Mouse (Mus musculus) forebrain, embryonic 11.5 days (tissue): ENCODE data around the gene Wdr93. TPM values are rescaled to one million over a fixed set of nuclear protein-coding genes. Genes with fewer than 3 reads are reported as not detected.

Source experiments
- ATAC-seq: fragments of 200-750 bp; cut with Nextera tagmentation; replicated peaks from 2 replicates; pipeline ENCODE4 v1.8.0; 2017; ENCODE audit warnings: moderate TSS enrichment; ENCODE audit not compliant: low FRiP score
- DNase-seq: peaks from one replicate; pipeline ENCODE4 v3.0.0-alpha.2; 2017; ENCODE audit warnings: low spot score
- H3K27ac ChIP-seq: fragments of 300-500 bp; sonication (generic); 2 replicates; pipeline ENCODE4 v1.5.1; 2014; ENCODE audit warnings: low read depth, low read length
- H3K27me3 ChIP-seq: fragments of 300-500 bp; sonication (generic); 2 replicates; pipeline ENCODE4 v1.6.1; 2014; ENCODE audit warnings: mild to moderate bottlenecking, low read length, mixed read lengths; ENCODE audit not compliant: control insufficient read depth, insufficient read depth
- H3K36me3 ChIP-seq: fragments of 300-500 bp; sonication (generic); 2 replicates; pipeline ENCODE4 v1.6.1; 2014; ENCODE audit warnings: mild to moderate bottlenecking, low read length, moderate library complexity, mixed read lengths; ENCODE audit not compliant: control insufficient read depth, insufficient read depth
- H3K4me1 ChIP-seq: fragments of 300-500 bp; sonication (generic); replicated peaks from 2 replicates; pipeline ENCODE4 v1.6.1; 2014; ENCODE audit warnings: low read length, mixed read lengths; ENCODE audit not compliant: control insufficient read depth, insufficient read depth
- H3K4me2 ChIP-seq: fragments of 300-500 bp; sonication (generic); 2 replicates; pipeline ENCODE4 v1.6.1; 2014; ENCODE audit warnings: low read depth, mild to moderate bottlenecking, low read length, moderate library complexity, mixed read lengths; ENCODE audit not compliant: severe bottlenecking
- H3K4me3 ChIP-seq: fragments of 300-500 bp; sonication (generic); 2 replicates; pipeline ENCODE4 v1.5.1; 2014; ENCODE audit warnings: low read depth, low read length
- H3K9ac ChIP-seq: fragments of 300-500 bp; sonication (generic); 2 replicates; pipeline ENCODE4 v1.6.1; 2014; ENCODE audit warnings: low read length
- H3K9me3 ChIP-seq: fragments of 300-500 bp; sonication (generic); 2 replicates; pipeline ENCODE4 v1.6.1; 2016; ENCODE audit warnings: low read length, mixed read lengths; ENCODE audit not compliant: control insufficient read depth
- WGBS: fragments of 180-500 bp; shearing (Covaris S2); extraction: QIAGEN DNeasy Blood & Tissue Kit; methylation state at CpG from one replicate; pipeline ENCODE4 v1.1.7; 2014; 5-methylcytosine and 5-hydroxymethylcytosine counted together
- polyA plus RNA-seq: library from polyadenylated mRNA; unstranded; fragments of >200 nt; fragmentation: Nextera tagmentation; extraction: Ambion mirVana; gene quantifications from 2 replicates; pipeline ENCODE4 v1.2.1, GENCODE M21; 2014

Gene Wdr93
- polyA plus RNA-seq, 1 experiment from 2014 or later, result 0.21 TPM

DNA sequence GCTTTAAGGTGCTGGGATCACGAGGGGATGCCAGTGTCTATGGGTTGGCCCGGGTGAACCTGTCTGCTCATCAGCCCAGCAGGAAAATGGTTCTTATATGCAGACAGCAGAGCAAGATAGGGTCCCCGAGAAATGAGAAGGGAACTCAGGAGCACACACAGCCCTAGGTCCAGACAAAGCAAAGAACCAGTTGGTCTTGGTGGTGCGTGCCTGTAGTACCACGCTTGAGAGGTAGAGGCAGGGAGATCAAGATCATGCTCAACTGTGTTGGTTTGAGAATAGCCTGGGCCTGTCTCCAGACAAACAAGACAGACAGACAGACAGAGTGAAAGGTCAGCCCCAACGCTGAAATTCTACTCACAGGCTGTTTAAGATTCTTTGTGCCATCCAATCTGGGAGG, 56.5 kb downstream of the Wdr93 start:
- no peaks in the 10 kb centered on the region for H3K27me3 ChIP-seq
- no peak overlapping the region for H3K9ac ChIP-seq
- WGBS, result 73% methylated on average over 6 of the region's 6 CpGs
- H3K9me3 ChIP-seq, result no peaks in the 10 kb centered on the region
- ATAC-seq (no peak), DNase-seq (no peak)
- no peak overlapping the region for H3K27ac ChIP-seq
- H3K4me2 ChIP-seq, result no peak overlapping the region
- no peaks in the 10 kb centered on the region for H3K4me1 ChIP-seq
- no peaks in the 10 kb centered on the region for H3K36me3 ChIP-seq
- H3K4me3 ChIP-seq, result no peak overlapping the region

DNA sequence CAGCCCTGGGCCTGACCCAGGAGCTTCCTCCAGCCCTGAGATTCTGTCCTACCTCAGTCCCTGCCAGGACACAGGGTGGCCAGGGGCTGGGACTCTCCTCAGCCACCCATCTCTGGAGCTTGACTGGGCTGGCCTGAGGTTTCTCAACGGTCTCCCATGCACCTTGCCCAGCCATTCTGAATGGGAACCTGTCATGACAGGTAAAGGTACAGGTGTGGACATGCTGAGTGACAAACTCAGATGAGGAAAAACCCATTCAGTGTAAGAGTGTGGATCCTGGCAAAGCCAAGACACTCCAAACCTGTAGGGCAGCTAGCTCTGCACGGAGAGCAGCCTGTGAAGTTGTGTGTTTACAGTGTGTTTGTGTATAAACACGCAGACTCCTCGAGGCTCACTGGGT, 57.4 kb downstream of the Wdr93 start:
- Histone ChIP-seq H3K4me1 (no peaks in the 10 kb centered on the region), H3K4me3 (no peak overlapping the region), H3K36me3 (no peaks in the 10 kb centered on the region), H3K9me3 (no peaks in the 10 kb centered on the region), H3K27me3 (no peaks in the 10 kb centered on the region), H3K4me2 (no peak overlapping the region), H3K9ac (no peak overlapping the region), H3K27ac (no peak overlapping the region)
- ATAC-seq (no peak), DNase-seq (no peak)
- WGBS, result 92% methylated on average over 4 of the region's 4 CpGs

DNA sequence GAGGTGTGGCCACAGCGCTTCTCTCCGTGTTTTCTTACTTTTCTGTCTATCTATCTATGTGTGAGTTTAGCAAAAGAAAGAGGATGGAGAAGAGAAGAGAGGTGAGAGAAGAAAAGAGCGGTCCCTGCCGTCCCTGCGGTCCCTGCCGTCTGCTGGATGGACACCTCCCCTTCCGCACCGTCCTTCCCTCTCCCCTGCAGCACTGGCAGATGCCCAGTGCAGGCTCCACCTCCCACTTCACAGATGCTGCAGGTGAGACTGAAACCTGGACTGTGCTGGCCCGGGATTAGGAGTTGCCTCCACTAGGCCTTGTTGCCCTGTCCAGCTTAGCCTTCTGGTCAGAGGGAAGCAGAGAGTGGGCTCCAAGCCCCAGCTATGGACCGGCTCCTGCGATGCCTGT, 58.4 kb downstream of the Wdr93 start:
- no peak for DNase-seq
- WGBS, result 83% methylated on average over 11 of the region's 11 CpGs
- Histone ChIP-seq H3K27ac (no peak overlapping the region), H3K4me3 (no peak overlapping the region), H3K9ac (no peak overlapping the region), H3K36me3 (no peaks in the 10 kb centered on the region), H3K4me2 (no peak overlapping the region), H3K9me3 (no peaks in the 10 kb centered on the region), H3K4me1 (no peaks in the 10 kb centered on the region), H3K27me3 (no peaks in the 10 kb centered on the region)
- no peak for ATAC-seq

DNA sequence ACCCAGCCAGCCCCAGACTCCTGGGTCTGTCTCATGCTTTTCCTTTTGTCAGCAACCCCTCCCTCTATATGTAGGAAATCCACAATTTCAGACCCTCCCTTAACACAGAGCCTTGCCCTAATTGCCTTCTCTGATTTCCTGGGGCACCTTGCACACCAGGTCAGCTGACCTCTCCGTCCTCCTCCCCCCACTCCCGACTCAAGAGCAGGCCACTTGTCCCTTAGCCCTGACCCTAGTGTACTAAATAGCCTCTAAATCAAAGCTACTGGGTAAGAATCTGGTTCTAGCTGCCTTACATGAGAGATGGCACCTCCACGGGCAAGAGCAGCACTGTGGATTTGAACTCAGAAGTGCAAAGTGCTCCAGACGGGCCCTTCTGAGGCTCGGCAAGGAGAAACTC, 59.1 kb downstream of the Wdr93 start:
- Histone ChIP-seq H3K4me1 (no peaks in the 10 kb centered on the region), H3K27me3 (no peaks in the 10 kb centered on the region), H3K4me2 (no peak overlapping the region), H3K9ac (no peak overlapping the region), H3K27ac (no peak overlapping the region), H3K36me3 (no peaks in the 10 kb centered on the region), H3K9me3 (no peaks in the 10 kb centered on the region), H3K4me3 (no peak overlapping the region)
- no peak for ATAC-seq
- 72% methylated on average over 5 of the region's 5 CpGs for WGBS
- DNase-seq, result no peak

DNA sequence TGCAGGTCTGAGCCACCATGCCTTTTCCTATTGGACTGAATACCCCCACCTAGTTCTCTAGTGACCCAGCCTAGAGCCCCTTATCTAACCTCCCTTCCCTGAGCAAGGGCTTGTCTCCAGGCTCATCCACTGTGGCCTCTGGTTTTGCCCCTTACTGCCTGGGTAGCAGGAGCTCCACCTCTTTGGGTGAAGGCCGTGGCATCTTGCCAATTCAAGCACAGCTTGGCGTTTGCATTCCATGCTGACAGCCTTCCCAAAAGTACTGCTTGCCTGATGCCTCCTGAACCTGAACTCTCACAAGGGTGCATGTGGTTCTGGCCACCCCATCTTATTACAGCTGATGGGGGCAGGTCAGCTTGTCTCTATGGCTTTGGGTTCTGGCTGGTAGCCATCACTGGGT, 60.9 kb downstream of the Wdr93 start:
- Histone ChIP-seq H3K9ac (no peak overlapping the region), H3K9me3 (no peaks in the 10 kb centered on the region), H3K27ac (no peak overlapping the region), H3K4me3 (no peak overlapping the region), H3K4me2 (no peak overlapping the region), H3K4me1 (no peaks in the 10 kb centered on the region), H3K36me3 (no peaks in the 10 kb centered on the region), H3K27me3 (no peaks in the 10 kb centered on the region)
- WGBS, result 84% methylated on average over 2 of the region's 2 CpGs
- DNase-seq (no peak), ATAC-seq (no peak)

DNA sequence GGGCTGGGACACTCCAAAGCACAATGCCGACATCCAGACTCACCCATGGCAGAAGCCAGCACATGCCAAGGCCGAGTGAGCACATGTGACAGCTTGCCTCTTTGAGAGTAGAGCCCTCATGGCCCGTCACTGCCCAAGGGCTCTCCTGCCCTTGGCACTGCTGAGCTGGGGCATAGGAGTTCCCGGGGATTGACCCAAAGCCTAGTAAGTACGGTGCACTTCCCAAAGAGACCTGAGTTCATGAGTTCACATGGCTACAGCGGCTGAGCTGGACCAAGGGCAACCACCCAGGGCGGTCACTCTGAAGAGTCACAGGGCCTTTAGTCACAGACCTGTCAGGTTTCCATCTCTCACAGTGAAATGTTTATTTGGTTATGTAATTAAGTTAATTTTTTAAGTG, 65.6 kb downstream of the Wdr93 start:
- 84% methylated on average over 7 of the region's 7 CpGs for WGBS
- ATAC-seq, result no peak
- Histone ChIP-seq H3K9ac (no peak overlapping the region), H3K4me1 (peaks cover 4% of the 10 kb centered on the region; the same call in 1 of the 2 replicates), H3K4me2 (no peak overlapping the region), H3K27ac (no peak overlapping the region), H3K27me3 (peaks cover 9% of the 10 kb centered on the region), H3K36me3 (no peaks in the 10 kb centered on the region), H3K4me3 (no peak overlapping the region), H3K9me3 (no peaks in the 10 kb centered on the region)
- DNase-seq, result no peak

DNA sequence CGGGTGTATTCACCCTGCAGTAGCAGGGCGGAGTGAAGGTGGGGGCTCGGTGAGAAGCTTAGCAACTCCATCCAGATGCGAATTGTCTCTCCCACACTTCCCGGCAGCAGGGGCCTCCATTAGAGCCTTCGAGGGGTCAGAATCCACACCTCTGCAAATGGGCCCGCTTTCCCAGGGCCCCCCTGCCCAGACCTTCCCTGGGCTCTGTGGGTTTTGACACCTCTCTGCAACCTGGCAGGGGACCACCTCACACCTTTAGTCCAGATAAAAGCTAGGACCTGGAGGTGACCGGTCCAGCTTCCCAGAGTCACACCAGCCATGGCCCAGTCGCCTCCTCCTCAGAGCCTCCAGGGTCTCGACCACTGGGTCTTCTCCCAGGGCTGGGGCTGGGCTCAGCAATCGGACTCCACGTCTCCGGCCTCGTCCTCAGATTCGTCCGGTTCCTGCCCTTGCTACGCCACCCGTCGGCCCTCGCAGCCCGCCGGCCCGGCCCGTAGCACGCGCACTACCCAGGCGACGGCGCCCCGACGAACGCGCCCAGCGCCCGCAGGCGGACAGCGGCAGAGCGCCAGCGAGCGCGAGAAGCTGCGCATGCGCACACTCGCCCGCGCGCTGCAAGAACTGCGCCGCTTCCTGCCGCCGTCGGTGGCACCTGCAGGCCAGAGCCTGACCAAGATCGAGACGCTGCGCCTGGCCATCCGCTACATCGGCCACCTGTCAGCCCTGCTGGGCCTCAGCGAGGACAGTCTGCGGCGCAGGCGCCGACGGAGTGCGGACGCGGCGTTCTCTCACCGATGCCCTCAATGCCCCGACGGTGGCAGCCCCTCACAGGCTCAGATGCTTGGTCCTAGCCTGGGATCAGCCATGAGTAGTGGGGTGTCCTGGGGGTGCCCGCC, 67.9 kb downstream of the Wdr93 start, which contains the start of gene Mesp2:
TSS of gene Mesp2 (plus strand) at position 117 of the 896 bp plus-strand sequence.
- peak within 1 kb of the TSS; percentile 57 for H3K4me2 ChIP-seq
- H3K9me3 ChIP-seq, result no peaks in the 10 kb centered on the region
- H3K9ac ChIP-seq, result peak within 1 kb of the TSS; percentile 64
- H3K27ac ChIP-seq, result no peak within 1 kb of the TSS
- no peaks in the 10 kb centered on the region for H3K36me3 ChIP-seq
- H3K4me1 ChIP-seq, result peaks cover 4% of the 10 kb centered on the region; the same call in 1 of the 2 replicates
- ATAC-seq (peak; percentile 55), DNase-seq (peak; percentile 85)
- peaks cover 9% of the 10 kb centered on the region for H3K27me3 ChIP-seq
- 24% methylated on average over 71 of the region's 71 CpGs for WGBS
- H3K4me3 ChIP-seq, result peak within 1 kb of the TSS; percentile 25

DNA sequence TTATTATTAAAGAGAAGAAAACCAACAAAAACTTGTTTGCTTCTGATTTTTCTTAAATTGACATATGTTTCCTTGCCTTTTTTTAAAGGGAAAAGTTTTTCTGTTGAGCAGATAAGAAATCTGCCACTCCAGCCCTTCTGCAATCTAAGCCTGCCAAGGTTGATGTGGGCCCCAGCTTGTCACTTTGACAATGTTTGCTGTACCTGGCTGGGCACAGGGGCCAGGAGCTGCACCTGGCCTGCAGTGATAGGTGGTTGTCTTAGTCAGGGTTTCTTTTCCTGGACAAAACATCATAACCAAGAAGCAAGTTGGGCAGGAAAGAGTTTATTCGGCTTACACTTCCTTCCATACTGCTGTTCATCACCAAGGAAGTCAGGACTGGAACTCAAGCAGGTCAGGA, 70.4 kb downstream of the Wdr93 start:
- Histone ChIP-seq H3K36me3 (no peaks in the 10 kb centered on the region), H3K9ac (no peak overlapping the region), H3K27ac (no peak overlapping the region), H3K4me3 (no peak overlapping the region), H3K4me1 (peaks cover 4% of the 10 kb centered on the region; the same call in 1 of the 2 replicates), H3K9me3 (no peaks in the 10 kb centered on the region), H3K27me3 (peaks cover 9% of the 10 kb centered on the region), H3K4me2 (no peak overlapping the region)
- WGBS, result 90% methylated on average over 1 of the region's 1 CpGs
- ATAC-seq (no peak), DNase-seq (no peak)

DNA sequence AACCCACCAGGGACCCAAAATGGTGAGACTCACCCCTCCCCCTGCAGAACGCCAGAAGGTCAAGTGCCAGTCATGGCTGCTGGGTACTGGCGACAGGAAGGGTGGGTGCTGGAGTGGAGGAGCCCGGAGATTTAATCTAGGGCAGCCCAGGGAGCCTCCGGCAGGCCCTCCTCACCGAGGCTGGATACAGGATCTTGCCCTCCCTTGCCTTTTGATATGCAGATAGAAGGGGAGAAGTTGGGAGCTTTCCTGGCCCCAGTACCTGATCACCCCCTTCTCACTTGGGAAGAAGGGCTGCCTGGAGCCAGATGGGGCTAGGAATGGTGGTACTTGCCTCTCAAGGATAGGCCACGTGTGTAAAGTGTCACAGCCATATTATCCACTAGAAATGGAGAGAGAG, 75.4 kb downstream of the Wdr93 start:
- no peak overlapping the region for H3K27ac ChIP-seq
- no peak for ATAC-seq

More for the DNA sequence above, 75.4 kb downstream of the Wdr93 start:
- Histone ChIP-seq H3K4me3 (no peak overlapping the region), H3K9me3 (no peaks in the 10 kb centered on the region), H3K9ac (no peak overlapping the region), H3K27me3 (no peaks in the 10 kb centered on the region; the same call in 1 of the 2 replicates), H3K4me2 (no peak overlapping the region), H3K36me3 (no peaks in the 10 kb centered on the region), H3K4me1 (no peaks in the 10 kb centered on the region)
- 3% methylated on average over 6 of the region's 6 CpGs for WGBS
- no peak for DNase-seq
